Mouse (Mus musculus) neural tube, embryonic 12.5 days (tissue): ENCODE data around the gene Ddo. TPM values are rescaled to one million over a fixed set of nuclear protein-coding genes. Genes with fewer than 3 reads are reported as not detected.

Experiments used
- ATAC-seq: fragments of 200-750 bp; cut with Nextera tagmentation; 2 replicates; pipeline ENCODE4 v1.8.0; 2017; ENCODE audit warnings: low read depth, mild to moderate bottlenecking, moderate TSS enrichment, moderate library complexity; ENCODE audit not compliant: low FRiP score
- H3K27ac ChIP-seq: fragments of 300-500 bp; sonication (generic); 2 replicates; pipeline ENCODE4 v1.5.1; 2016
- H3K27me3 ChIP-seq: fragments of 300-500 bp; sonication (generic); replicated peaks from 2 replicates; pipeline ENCODE4 v1.6.1; 2016; ENCODE audit warnings: mild to moderate bottlenecking
- H3K36me3 ChIP-seq: fragments of 300-500 bp; sonication (generic); 2 replicates; pipeline ENCODE4 v1.6.1; 2016; ENCODE audit warnings: mild to moderate bottlenecking
- H3K4me1 ChIP-seq: fragments of 300-500 bp; sonication (generic); 2 replicates; pipeline ENCODE4 v1.6.1; 2016
- H3K4me2 ChIP-seq: fragments of 300-500 bp; sonication (generic); replicated peaks from 2 replicates; pipeline ENCODE4 v1.6.1; 2016; ENCODE audit warnings: mild to moderate bottlenecking
- H3K4me3 ChIP-seq: fragments of 300-500 bp; sonication (generic); 2 replicates; pipeline ENCODE4 v1.5.1; 2016
- H3K9ac ChIP-seq: fragments of 300-500 bp; sonication (generic); 2 replicates; pipeline ENCODE4 v1.6.1; 2016; ENCODE audit warnings: mild to moderate bottlenecking
- H3K9me3 ChIP-seq: fragments of 300-500 bp; sonication (generic); 2 replicates; pipeline ENCODE4 v1.6.1; 2016; ENCODE audit warnings: mild to moderate bottlenecking
- WGBS: fragments of 180-500 bp; shearing (Covaris S2); methylation state at CpG from one replicate; pipeline ENCODE4 v1.1.7; 2016; 5-methylcytosine and 5-hydroxymethylcytosine counted together
- polyA plus RNA-seq: library from polyadenylated mRNA; unstranded; fragments of >200 nt; fragmentation: Nextera tagmentation; extraction: Ambion mirVana; gene quantifications from 2 replicates; pipeline ENCODE4 v1.2.1, GENCODE M21; 2016

Gene Ddo
- polyA plus RNA-seq, 1 experiment from 2014 or later, result 0.15 TPM

DNA sequence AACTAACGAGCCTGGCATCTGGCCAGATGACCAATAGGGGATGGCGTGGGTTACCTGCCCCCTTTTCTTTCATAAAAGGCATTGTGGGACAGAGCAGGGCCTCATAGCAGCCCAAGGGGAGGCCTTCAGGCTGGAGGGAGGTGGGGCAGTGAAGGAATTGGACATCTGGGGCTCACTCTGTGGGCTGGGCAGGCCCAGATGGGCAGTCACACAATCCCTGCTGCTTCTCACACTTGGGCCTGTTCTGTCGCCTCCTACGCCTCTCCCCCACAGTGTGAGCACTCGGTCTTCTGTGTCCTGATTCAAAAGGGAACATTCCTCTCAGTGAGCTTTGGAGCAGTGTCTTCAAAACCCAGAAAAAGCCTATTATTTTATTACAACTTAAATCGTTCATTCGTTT is 8.5 kb downstream of the Ddo start:
- H3K9ac ChIP-seq, result no peak overlapping the region
- no peak overlapping the region for H3K4me3 ChIP-seq
- H3K27me3 ChIP-seq, result no peaks in the 10 kb centered on the region
- peaks cover 16% of the 10 kb centered on the region for H3K4me1 ChIP-seq
- no peak overlapping the region for H3K4me2 ChIP-seq
- WGBS, result 42% methylated on average over 7 of the region's 7 CpGs
- no peak overlapping the region for H3K27ac ChIP-seq
- no peak for ATAC-seq
- no peaks in the 10 kb centered on the region for H3K36me3 ChIP-seq
- H3K9me3 ChIP-seq, result no peaks in the 10 kb centered on the region

DNA sequence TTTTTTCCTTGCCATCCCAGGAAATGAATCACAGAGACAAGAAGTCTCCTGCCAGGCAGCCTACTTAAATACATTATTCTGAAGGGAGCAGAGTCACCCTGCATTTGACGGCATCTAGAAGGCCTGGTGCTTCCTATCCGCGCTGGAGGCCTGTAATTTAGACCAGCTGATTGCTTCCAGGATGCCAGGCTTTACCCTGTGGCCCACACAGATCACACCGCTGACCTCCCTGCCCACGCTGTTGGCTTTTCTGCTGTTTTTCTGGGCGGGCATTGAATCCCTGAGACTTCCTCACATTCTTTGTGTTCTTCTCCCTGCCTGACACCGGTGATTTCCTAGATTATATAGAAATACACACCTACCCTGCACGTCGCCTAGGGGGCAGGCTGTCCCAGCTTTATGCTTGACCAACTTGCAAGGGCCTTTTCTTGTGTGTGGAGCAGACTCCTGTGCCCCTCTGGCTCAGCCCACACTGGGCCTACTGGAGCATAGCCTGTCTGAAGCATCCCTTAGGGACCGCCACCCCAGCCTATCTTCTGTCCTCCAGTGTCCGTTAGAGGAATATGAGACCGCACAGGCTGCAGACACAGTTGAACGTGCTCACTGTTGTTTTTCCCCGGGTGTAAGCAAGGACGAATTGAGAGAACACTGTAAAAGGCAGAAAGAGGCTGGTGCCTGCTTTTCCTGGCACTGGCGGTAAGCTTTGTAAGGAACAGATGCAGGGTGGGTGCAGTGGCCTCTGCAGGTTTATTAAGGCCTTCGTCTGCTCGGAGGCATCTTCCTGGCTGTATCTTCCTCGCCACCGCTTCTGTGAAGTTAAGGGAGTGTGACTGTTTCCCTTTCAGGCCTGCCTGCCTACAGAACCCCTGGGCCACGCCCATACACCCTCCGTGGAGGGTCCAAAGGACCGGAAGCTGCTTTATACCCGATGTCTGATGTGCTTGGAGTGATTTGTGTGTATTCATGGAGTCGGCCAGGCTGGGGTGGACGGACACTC is 9.3 kb downstream of the Ddo start:
- ATAC-seq, result peak; percentile 78
- peaks cover 16% of the 10 kb centered on the region for H3K4me1 ChIP-seq
- H3K27ac ChIP-seq, result no peak overlapping the region
- 0 out of 2 replicates have a peak overlapping the region, but pooled peaks have one; percentile 5 for H3K9ac ChIP-seq
- no peaks in the 10 kb centered on the region for H3K36me3 ChIP-seq
- H3K4me2 ChIP-seq, result no peak overlapping the region
- no peaks in the 10 kb centered on the region for H3K27me3 ChIP-seq
- H3K9me3 ChIP-seq, result no peaks in the 10 kb centered on the region
- H3K4me3 ChIP-seq, result no peak overlapping the region
- 53% methylated on average over 26 of the region's 26 CpGs for WGBS

DNA sequence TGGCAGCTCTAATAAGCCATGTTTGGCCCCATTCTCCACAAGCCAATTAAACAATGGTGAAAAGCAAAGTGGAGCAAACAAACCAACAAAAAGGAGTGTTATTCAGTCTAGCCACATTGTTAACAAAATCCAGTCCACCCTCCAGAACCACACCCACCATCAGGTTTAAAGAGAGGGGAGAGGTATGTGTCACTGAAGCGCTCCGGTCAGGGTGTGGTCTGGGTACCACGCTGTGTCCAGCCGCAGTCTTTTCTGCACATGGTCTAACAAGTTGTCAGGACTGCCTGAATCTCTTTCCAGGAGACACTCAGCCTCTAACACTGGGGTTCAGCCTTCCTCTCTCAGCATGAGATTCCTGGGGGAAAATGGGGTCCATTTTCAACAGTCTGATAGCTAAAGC is 10.6 kb downstream of the Ddo start:
- Histone ChIP-seq H3K9me3 (no peaks in the 10 kb centered on the region), H3K27ac (no peak overlapping the region), H3K4me1 (peaks cover 16% of the 10 kb centered on the region), H3K4me3 (no peak overlapping the region), H3K9ac (no peak overlapping the region), H3K27me3 (no peaks in the 10 kb centered on the region), H3K4me2 (no peak overlapping the region), H3K36me3 (no peaks in the 10 kb centered on the region)
- no peak for ATAC-seq
- 89% methylated on average over 4 of the region's 4 CpGs for WGBS

DNA sequence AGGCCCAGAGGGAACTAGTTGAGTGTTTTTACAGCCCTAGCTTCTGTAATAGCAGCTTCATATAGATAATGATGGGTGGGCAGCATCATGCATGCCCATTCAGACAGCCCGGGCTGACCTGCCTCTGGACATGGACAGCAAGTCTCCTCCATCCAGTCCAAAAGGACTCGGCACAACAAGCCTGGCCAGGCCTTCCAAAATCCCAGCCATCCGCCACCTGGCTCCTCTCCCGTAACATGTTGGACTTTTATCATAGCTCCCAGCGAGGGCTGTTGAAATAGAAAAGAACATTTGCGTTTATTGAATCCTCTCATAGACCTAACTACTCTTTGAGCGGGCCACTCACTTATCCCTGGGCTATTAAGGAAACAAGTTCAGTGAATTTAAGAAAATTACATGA is 12.1 kb downstream of the Ddo start:
- H3K36me3 ChIP-seq, result no peaks in the 10 kb centered on the region
- ATAC-seq, result no peak
- 90% methylated on average over 7 of the region's 7 CpGs for WGBS
- no peak overlapping the region for H3K4me3 ChIP-seq
- H3K4me2 ChIP-seq, result no peak overlapping the region
- 0 out of 2 replicates have a peak, but pooled peaks cover 6% of the 10 kb centered on the region for H3K9me3 ChIP-seq
- no peak overlapping the region for H3K9ac ChIP-seq
- peaks cover 16% of the 10 kb centered on the region for H3K4me1 ChIP-seq
- H3K27me3 ChIP-seq, result no peaks in the 10 kb centered on the region
- H3K27ac ChIP-seq, result no peak overlapping the region

DNA sequence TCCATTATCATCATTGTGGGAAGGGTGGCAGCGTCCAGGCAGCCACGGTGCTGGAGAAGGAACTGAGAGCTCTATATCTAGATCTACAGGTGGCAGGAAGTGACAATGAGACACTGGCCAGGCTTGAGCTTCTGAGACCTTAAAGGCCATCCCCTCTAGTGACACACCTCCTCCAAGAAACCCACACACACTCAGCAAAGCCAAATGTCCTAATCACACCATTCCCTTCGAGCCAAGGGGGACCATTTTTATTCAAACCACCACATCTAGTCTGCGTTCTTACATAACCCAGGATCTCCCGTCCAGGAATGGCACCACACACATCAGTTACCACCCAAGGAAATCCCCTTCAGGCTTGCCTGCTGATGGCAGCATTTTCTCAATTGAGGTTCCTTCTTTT is 13.3 kb downstream of the Ddo start:
- Histone ChIP-seq H3K36me3 (no peaks in the 10 kb centered on the region), H3K9ac (no peak overlapping the region), H3K9me3 (0 out of 2 replicates have a peak, but pooled peaks cover 9% of the 10 kb centered on the region), H3K4me2 (no peak overlapping the region), H3K4me3 (no peak overlapping the region), H3K27ac (no peak overlapping the region), H3K4me1 (peaks cover 15% of the 10 kb centered on the region), H3K27me3 (no peaks in the 10 kb centered on the region)
- WGBS, result 89% methylated on average over 5 of the region's 5 CpGs
- no peak for ATAC-seq

DNA sequence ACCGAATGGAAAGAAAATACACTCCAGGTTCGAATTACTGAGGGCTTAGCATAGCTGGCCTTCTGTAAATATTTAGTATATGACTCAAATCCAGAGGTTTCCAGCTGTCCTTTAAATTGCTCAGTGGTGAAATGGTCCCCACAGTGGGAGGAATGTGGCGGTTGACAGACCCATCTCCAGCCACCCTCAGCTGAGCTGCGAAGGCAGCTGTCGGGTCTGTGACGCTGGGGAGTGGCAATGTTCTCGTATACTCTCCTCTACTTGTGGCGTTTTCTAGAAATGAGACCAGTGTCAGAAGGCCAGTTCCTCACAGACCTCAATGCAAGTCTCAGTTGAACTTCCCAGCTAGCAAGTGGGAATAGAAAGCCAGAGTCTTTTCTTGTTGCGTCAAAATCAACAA is 14.6 kb downstream of the Ddo start:
- no peak overlapping the region for H3K9ac ChIP-seq
- H3K9me3 ChIP-seq, result 0 out of 2 replicates have a peak, but pooled peaks cover 9% of the 10 kb centered on the region
- H3K27me3 ChIP-seq, result no peaks in the 10 kb centered on the region
- no peaks in the 10 kb centered on the region for H3K36me3 ChIP-seq
- no peak overlapping the region for H3K4me3 ChIP-seq
- no peak for ATAC-seq
- H3K4me1 ChIP-seq, result peaks cover 2% of the 10 kb centered on the region
- no peak overlapping the region for H3K27ac ChIP-seq
- no peak overlapping the region for H3K4me2 ChIP-seq
- 82% methylated on average over 9 of the region's 9 CpGs for WGBS

DNA sequence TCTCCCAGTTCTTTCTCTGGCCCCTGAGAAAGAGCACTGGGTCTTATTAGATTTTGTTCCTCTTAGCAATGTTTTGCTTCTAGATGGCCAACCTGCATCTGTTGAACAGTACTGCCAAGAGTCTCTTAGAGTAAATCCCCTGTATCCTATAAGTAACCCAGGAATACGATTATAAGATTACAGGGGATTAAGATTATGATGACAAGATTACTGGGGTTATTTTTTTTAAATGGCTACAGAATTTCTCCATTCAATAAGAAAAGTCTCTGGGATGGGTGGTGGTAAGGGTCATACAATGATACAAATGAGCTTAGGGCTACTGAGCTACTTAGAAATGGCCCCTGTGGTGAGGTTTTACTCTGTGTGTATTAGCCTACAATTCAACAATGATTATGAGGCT is 15.5 kb downstream of the Ddo start:
- WGBS, result 90% methylated on average over 1 of the region's 1 CpGs

DNA sequence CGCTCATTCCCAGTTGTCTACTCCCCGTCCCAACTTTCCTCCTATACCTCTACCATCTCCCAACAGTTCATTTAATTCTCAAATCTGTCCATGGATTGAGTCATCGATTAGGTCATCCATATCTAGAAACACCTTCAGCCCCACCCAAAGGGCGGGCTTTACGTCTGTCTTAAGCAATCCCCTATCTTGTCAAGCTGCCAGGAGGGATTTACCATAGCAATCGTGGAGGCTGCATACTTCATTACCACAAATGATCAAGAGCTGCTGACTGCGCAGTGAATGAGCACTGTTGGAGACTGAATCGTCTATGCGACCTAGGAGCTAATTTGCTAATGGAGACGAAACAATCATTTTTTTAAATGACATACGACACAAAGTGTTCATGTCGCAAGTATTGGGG is 19.0 kb downstream of the Ddo start:
- Histone ChIP-seq H3K27me3 (no peaks in the 10 kb centered on the region), H3K27ac (no peak overlapping the region), H3K9me3 (0 out of 2 replicates have a peak, but pooled peaks cover 9% of the 10 kb centered on the region), H3K36me3 (no peaks in the 10 kb centered on the region), H3K9ac (no peak overlapping the region), H3K4me3 (no peak overlapping the region), H3K4me2 (no peak overlapping the region), H3K4me1 (no peaks in the 10 kb centered on the region; the same call in 1 of the 2 replicates)
- 91% methylated on average over 12 of the region's 12 CpGs for WGBS
- no peak for ATAC-seq

More for the DNA sequence above, 15.5 kb downstream of the Ddo start:
- Histone ChIP-seq H3K27me3 (no peaks in the 10 kb centered on the region), H3K9me3 (0 out of 2 replicates have a peak, but pooled peaks cover 9% of the 10 kb centered on the region), H3K4me1 (no peaks in the 10 kb centered on the region), H3K27ac (no peak overlapping the region), H3K4me3 (no peak overlapping the region), H3K4me2 (no peak overlapping the region), H3K9ac (no peak overlapping the region), H3K36me3 (no peaks in the 10 kb centered on the region)
- ATAC-seq, result no peak

DNA sequence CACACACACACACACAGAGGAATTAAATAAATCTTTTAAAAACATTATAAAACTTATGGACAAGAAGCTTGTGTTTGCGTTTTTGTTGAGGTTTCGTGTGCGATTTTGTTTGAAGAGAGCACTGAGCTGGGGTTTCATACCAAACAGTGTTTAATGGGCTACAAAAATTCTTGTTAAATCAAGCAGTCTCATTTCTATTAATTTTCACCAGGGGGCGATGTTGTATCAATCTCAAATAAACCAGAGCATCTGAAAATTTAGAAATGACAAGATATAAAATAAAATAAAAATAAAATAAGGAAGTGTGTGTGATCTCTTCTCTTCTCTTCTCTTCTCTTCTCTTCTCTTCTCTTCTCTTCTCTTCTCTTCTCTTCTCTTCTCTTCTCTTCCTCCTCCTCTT is 19.8 kb downstream of the Ddo start:
- Histone ChIP-seq H3K36me3 (no peaks in the 10 kb centered on the region), H3K4me2 (no peak overlapping the region), H3K4me3 (no peak overlapping the region), H3K4me1 (no peaks in the 10 kb centered on the region; the same call in 1 of the 2 replicates), H3K27ac (no peak overlapping the region), H3K9me3 (0 out of 2 replicates have a peak, but pooled peaks cover 9% of the 10 kb centered on the region), H3K27me3 (no peaks in the 10 kb centered on the region), H3K9ac (no peak overlapping the region)
- 36% methylated on average over 4 of the region's 4 CpGs for WGBS
- ATAC-seq, result no peak

DNA sequence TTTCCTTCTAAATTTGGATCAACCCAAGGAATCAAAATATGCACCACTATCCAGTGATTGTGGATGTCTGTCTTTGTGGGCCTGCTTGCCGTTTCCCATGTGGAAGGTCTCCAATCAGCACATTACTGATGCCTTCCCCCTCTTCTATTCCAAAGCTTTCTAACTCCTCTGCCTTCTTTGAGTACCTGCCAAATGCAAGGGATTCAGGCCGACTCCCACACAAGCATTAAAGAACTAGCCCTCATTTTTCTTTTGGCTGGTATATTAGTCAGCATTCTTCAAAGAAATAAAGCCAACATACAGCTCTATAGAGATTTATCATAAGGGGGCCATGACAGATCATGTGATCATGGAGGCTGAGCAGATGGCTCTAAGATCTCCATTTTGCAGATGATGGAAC is 21.9 kb downstream of the Ddo start:
- Histone ChIP-seq H3K27ac (no peak overlapping the region), H3K4me3 (no peak overlapping the region), H3K36me3 (no peaks in the 10 kb centered on the region), H3K27me3 (no peaks in the 10 kb centered on the region), H3K4me2 (no peak overlapping the region), H3K4me1 (no peaks in the 10 kb centered on the region; the same call in 1 of the 2 replicates), H3K9me3 (0 out of 2 replicates have a peak, but pooled peaks cover 3% of the 10 kb centered on the region), H3K9ac (no peak overlapping the region)
- 84% methylated on average over 2 of the region's 2 CpGs for WGBS
- no peak for ATAC-seq

DNA sequence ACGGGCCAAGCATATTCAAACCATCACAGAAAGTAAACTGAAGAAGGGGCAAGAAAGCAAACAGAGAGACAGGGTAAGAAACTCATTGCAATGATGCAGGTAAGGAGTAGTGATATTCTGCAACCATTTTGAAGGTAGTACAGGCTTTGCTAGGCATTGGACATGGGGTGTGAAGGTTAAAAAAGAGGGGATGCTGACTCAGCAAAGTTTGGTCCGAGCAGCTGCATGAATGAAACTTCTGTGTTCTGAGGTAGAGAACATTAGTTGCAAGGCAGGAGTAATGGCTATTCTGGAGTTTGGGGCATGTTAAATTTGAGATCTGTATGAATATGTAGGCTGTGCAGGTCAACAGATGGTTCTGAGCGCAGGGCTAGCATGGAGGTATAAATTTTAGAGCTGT is 35.5 kb downstream of the Ddo start:
- Histone ChIP-seq H3K9me3 (no peaks in the 10 kb centered on the region), H3K4me3 (no peak overlapping the region), H3K36me3 (no peaks in the 10 kb centered on the region), H3K4me1 (no peaks in the 10 kb centered on the region), H3K27me3 (no peaks in the 10 kb centered on the region), H3K9ac (no peak overlapping the region), H3K27ac (no peak overlapping the region), H3K4me2 (no peak overlapping the region)
- whole genome bisulfite sequencing, result 71% methylated on average over 3 of the region's 3 CpGs
- no peak for ATAC-seq

DNA sequence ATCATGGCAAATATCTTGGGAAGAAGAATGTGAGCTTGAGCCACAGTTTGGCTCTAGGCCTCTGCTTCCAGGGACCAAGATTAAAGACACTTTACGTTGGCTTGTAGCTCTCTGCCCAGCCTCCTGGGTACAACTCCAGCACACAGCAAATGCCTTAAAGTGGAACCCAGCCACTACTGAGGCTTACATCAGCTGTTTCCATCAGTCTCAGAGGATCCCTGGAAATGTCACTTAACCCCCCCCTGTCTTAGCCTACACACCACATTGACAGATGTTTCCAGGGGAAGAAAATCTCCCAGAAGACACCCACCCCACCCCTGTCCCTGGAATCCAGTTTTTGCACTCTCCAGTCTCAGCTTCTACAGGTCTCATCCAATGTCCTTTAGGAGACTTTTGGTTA is 37.1 kb downstream of the Ddo start:
- H3K9me3 ChIP-seq, result no peaks in the 10 kb centered on the region
- WGBS, result 86% methylated on average over 1 of the region's 1 CpGs
- H3K27me3 ChIP-seq, result no peaks in the 10 kb centered on the region
- no peak overlapping the region for H3K4me2 ChIP-seq
- no peak for ATAC-seq
- no peak overlapping the region for H3K4me3 ChIP-seq
- H3K27ac ChIP-seq, result no peak overlapping the region
- no peaks in the 10 kb centered on the region for H3K4me1 ChIP-seq
- H3K9ac ChIP-seq, result no peak overlapping the region
- H3K36me3 ChIP-seq, result no peaks in the 10 kb centered on the region
